Mouse (Mus musculus) brain, embryonic 18.5 days (tissue): Measurements from ENCODE around the gene Rpl34.

Source experiments
- DNase-seq: peaks from one replicate; pipeline ENCODE4 v3.0.0-alpha.2; 2012; ENCODE audit warnings: low read depth, low spot score

Rpl34 gene

GRCm38 (mm10) chr3:130712891-130713290, 17.3 kb downstream of the Rpl34 start:
- DNase-seq: no peak

DNA sequence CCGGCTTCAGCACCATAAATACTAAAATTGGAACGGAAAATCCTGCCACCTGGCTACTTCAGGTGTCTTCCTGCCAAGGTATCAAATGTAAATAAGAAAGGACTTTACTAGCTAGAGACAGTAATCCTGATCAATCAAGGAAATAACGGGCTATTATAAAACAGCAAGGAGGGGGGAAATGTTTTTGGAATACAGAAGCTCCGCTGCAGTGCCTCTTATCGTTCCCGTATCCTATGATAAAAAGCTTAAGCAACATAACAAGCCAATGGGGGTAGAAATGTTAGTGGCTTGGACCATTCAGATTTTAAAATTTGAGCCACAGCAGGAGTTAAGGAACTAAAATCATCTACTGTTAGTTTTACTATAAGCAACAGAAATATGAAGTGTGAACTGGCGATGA, 20.1 kb downstream of the Rpl34 start:
- no peak for DNase-seq

DNA sequence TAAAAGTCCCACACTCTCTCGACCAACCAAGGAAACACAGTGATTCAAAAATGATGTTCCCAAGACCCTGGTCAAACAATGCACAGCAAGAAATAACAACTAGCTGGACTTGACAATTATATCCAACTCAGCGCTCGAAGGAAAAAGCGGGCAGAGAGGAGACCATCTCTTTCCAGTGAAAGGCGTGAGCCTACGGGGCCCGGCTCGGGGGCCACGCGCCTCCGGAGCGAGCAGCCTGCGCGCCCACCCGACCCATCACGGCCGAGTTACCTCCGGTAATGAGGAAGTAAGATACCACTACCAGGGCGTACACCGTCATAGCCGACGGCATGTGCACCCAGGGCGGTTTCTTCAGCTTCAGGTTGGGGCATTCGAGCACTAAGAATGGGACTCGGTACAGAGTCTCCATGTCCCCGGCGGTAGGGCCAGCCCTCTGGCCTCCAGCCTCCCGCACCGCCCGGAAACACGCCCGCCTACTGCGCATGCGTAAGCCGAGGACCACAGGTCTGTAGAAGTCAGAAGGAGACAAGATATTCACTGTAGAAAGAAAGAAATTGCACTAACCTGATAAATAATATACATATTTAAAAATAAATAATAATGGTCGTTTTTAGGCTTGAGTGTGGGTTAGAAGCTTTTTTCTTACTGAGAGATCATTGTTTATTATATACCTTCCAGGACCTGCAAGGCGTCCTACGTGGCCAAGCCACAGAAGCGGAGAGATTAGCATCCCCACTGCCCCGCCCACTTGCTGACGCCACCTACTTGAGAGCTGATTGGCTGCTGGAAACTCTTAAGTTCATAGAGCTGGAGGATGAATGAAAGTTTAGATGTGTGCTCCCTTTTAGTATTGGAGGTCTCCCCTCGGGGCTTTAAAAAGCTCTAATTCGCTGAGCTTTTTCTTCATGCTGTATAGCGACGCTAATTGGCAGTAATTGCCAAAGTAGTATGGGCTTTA, 21.0 kb downstream of the Rpl34 start, which contains the start of gene Ostc:
Gene Ostc (minus strand): TSS at position 478 of the 958 bp plus-strand sequence.
- peak; percentile 93 for DNase-seq

DNA sequence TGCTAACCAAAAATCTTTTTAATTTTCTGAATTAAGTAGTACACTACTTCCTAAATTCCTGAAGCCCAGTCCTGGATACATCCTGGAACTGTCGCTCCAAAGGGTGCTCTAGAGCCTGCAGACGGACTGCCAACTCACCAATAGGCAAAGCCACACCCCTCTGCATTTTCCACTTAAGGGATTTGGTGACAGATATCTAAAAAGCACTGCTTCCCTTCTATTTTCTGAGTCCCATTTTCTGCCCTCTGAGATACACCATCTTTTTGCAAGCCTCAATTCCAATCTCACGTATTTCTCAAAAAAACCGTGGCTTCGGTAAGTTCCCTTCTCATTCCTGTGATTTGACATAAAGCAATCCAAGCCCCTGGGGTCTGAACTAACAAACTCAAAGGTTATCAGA, 21.7 kb downstream of the Rpl34 start:
- no peak for DNase-seq

DNA sequence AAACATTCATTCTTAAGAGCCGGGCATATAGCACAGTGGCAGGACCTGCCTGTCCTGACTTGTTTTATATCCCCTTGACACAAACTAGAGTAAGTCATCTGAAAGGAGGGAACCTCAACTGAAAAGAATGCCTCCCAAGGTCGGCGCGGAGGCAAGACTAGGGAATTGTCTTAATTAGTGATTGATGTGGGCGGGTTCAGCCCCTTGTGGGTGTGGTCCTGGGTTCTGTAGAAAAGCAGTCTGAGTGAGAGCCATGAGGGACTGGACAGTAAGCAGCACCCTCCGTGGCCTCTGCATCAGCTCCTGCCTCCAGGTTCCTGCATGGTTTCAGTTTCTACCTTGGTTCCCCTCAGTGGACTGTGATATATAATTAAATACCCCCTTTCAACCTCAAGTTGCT, 27.9 kb downstream of the Rpl34 start:
- DNase-seq: no peak

GRCm38 (mm10) chr3:130697622-130698021, 32.6 kb downstream of the Rpl34 start:
- DNase-seq: no peak

DNA sequence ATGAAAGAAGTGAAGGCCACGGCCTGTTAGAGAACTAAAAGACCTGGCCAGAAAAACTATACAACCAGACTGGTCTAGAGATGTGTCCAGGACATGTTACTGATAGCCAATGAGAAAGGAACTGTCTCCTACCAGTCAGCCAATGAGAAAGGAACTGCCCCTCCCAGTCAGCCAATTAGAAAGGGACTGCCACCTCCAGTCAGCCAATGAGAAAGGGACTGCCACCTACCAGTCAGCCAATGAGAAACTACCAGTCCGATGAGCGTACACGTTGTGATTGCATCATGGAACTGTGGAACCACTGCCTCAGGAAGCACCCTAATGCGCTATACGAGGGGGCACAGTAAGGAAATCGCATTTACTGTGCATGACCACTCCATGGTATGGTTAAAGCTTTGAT, 35.5 kb downstream of the Rpl34 start:
- DNase-seq: no peak

- DNase-seq: no peak
These were observed 36.1 kb downstream of the Rpl34 start for GRCm38 (mm10) chr3:130694041-130694593.

- DNase-seq: no peak
These were observed 38.5 kb downstream of the Rpl34 start for GRCm38 (mm10) chr3:130691596-130692170.

GRCm38 (mm10) chr3:130690834-130691595, 39.2 kb downstream of the Rpl34 start:
- DNase-seq: no peak

GRCm38 (mm10) chr3:130689630-130690029, 40.6 kb downstream of the Rpl34 start:
- DNase-seq: peak; percentile 55

- DNase-seq: no peak
These were observed 43.1 kb downstream of the Rpl34 start for GRCm38 (mm10) chr3:130687051-130687450.

GRCm38 (mm10) chr3:130685014-130685366, 45.2 kb downstream of the Rpl34 start:
- no peak for DNase-seq

DNA sequence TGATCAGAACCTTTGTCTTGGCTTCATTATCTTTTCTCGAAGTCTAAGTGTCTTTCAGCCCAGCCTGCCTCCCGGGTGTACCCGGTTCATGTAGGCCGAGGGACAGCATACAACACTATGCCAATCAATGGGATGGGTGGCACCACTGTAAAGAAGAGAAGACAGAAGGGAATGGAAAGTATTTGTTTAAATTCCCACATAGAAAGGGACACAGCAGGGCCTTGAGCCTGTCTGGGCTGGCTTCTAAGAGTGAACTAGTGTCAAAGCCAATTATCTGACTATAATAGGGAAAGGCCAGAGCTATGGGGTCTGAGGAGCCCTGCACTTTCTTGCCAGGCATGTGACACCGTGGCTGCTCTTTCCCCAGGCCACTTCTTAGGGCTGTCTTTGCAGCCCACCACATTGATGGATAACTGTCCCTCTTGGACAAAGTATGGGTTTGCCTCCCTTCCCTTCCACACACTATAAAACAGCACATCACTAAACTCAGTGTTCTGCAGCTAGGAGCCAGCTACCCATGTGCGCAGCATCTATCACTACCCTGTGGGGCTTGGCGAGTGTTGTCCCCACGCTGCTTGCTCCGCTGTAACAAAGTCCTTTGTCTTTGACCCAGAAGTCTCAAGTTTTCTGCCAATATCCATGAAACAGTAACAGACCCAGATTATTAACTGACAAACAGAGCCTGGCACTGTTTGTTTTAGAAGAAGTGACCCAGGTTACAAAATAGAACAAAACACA, 45.8 kb downstream of the Rpl34 start:
- DNase-seq: no peak

GRCm38 (mm10) chr3:130683836-130684235, 46.4 kb downstream of the Rpl34 start:
- DNase-seq: no peak

GRCm38 (mm10) chr3:130682183-130682582, 48.0 kb downstream of the Rpl34 start:
- DNase-seq: no peak

GRCm38 (mm10) chr3:130681226-130681625, 49.0 kb downstream of the Rpl34 start:
- DNase-seq: no peak

DNA sequence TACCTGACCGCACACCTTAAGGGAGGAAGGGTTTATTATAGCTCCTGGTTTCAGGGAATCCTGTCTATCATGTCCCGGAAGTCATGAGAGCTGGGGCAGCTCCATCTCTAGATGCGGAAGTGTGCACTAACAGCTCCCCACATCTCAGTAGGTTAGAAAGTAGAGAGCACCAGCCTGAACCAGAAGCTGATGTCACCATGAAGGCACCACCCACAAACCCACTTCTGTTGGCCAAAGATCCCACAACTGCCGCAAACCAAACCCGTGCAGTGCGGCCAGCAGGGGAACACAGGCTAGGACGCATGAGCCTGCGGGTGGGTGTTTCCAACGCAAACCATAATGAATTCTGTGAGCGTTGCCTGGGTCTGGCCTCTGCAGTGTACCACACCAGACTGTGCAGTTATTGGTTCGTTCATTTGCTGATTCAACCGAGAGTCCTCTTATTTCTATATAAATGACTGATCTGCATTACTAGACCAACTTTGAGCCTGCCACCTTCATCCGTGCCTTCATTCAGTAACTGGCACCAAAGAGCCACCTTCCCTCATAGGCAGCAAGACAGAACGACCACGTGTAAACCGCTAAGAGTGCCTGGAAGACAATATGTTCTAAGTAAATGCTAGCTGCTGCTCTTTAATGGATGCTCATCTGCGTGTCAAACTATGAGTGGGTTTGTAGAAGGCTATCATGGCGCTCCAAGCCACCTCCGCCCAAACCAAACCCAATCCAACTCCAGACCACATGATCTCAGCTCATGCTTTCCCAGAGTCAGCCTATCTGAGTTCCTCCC, 52.3 kb downstream of the Rpl34 start:
- no peak for DNase-seq
